Mouse (Mus musculus) liver, embryonic 11.5 days (tissue): ENCODE data around the gene Slc39a9. TPM values are rescaled to one million over a fixed set of nuclear protein-coding genes. Genes with fewer than 3 reads are reported as not detected.

ENCODE experiments used
- ATAC-seq: fragments of 200-750 bp; cut with Nextera tagmentation; replicated peaks from 2 replicates; pipeline ENCODE4 v1.8.0; 2017; ENCODE audit warnings: moderate number of reproducible peaks, mild to moderate bottlenecking, moderate TSS enrichment, moderate library complexity; ENCODE audit not compliant: low FRiP score
- DNase-seq: peaks from one replicate; pipeline ENCODE4 v3.0.0-alpha.2; 2017; ENCODE audit warnings: low spot score
- H3K27ac ChIP-seq: fragments of 300-500 bp; sonication (generic); 2 replicates; pipeline ENCODE4 v1.5.1; 2014; ENCODE audit warnings: mild to moderate bottlenecking, low read depth, low read length, control low read depth
- H3K27me3 ChIP-seq: fragments of 300-500 bp; sonication (generic); replicated peaks from 2 replicates; pipeline ENCODE4 v1.6.1; 2014; ENCODE audit warnings: low read length, mixed read lengths; ENCODE audit not compliant: control insufficient read depth, insufficient read depth
- H3K36me3 ChIP-seq: fragments of 300-500 bp; sonication (generic); 2 replicates; pipeline ENCODE4 v1.6.1; 2014; ENCODE audit warnings: mild to moderate bottlenecking, low read length, moderate library complexity, mixed read lengths; ENCODE audit not compliant: control insufficient read depth, insufficient read depth
- H3K4me1 ChIP-seq: fragments of 300-500 bp; sonication (generic); replicated peaks from 2 replicates; pipeline ENCODE4 v1.6.1; 2014; ENCODE audit warnings: low read length, mixed read lengths; ENCODE audit not compliant: control insufficient read depth, insufficient read depth
- H3K4me2 ChIP-seq: fragments of 300-500 bp; sonication (generic); 2 replicates; pipeline ENCODE4 v1.6.1; 2014; ENCODE audit warnings: mild to moderate bottlenecking, control low read depth, moderate library complexity
- H3K4me3 ChIP-seq: fragments of 300-500 bp; sonication (generic); 2 replicates; pipeline ENCODE4 v1.5.1; 2014; ENCODE audit warnings: low read depth, low read length, control low read depth
- H3K9ac ChIP-seq: fragments of 300-500 bp; sonication (generic); 2 replicates; pipeline ENCODE4 v1.6.1; 2014; ENCODE audit warnings: low read depth, low read length, control low read depth
- H3K9me3 ChIP-seq: fragments of 300-500 bp; sonication (generic); 2 replicates; pipeline ENCODE4 v1.6.1; 2016; ENCODE audit warnings: low read length, inconsistent platforms, mixed read lengths; ENCODE audit not compliant: control insufficient read depth
- WGBS: fragments of 180-500 bp; shearing (Covaris S2); extraction: QIAGEN DNeasy Blood & Tissue Kit; methylation state at CpG from one replicate; pipeline ENCODE4 v1.1.7; 2014; 5-methylcytosine and 5-hydroxymethylcytosine counted together
- polyA plus RNA-seq: library from polyadenylated mRNA; unstranded; fragments of >200 nt; fragmentation: Nextera tagmentation; extraction: Ambion mirVana; gene quantifications from 2 replicates; pipeline ENCODE4 v1.2.1, GENCODE M21; 2014

Slc39a9 gene
- polyA plus RNA-seq, 1 experiment from 2014 or later: 21.4 TPM

DNA sequence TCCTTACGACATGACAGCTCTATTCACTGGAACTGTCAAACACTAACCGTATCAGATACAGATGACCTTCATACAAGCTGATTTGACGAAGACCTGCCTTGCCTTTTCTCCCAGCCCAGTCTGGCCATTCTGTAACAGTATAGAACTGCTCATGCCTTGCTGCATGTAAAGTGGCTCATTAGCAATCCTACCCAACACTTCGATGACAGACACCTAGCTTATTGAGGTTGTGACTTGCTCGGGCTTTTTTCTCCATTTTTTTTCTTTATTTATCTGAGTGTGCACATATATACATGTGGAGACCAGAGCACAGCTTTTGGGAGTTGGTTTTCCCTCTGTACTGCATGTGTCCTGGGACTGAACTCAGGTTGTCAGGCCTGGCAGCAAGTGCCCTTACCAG lies 11.9 kb upstream of the Slc39a9 start:
- Histone ChIP-seq H3K4me1 (no peaks in the 10 kb centered on the region), H3K36me3 (peaks cover 23% of the 10 kb centered on the region)
- WGBS: 85% methylated on average over 5 of the region's 5 CpGs

DNA sequence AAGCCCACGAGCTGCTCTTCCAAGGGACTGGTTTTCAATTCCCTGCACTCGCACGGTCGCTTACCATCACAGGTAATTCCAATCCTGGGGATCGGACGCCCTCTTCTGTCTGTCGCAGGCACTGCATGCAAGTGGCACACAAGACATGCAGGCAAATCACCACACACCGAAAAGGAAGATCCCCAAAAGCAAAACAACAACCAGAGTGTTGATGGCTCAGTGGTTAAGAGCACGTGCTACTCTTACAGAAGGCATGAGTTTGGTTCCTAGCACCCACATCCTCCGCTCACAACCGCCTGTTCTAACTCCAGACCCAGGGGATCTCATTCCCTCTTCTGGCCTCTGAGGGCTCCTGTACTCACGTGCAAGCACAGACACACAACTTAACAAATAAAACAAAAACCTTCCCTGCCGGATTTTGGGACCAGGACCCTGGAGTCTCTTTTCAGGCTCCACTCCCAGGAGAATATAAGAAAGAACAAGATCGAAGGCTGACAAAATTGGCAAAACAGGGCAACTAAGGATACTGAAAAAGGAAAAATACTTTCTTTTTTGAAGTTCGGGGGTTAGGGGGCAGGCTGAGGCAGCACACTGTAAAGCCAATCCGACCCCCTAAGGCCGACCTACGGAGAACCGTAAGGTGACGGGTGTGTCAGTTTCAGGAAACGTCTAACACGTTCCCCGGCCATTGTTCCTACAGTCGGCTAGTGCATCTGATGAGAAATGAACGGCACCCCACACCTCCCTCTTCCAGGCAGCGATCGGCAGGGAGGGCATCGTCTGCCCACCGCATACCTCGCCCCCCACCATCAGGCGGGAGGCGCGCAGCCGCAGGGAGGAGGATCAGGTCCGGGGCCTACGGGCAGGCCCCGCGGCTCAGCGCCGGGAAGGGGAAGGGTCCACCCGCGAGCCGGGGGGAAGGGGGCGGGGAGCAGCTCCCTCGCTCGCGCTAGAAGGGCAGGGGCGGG lies 674 bp upstream of the Slc39a9 start:
- no peaks in the 10 kb centered on the region for H3K27me3 ChIP-seq
- peak overlapping the region; percentile 78 for H3K4me2 ChIP-seq
- peak overlapping the region; percentile 97 for H3K4me3 ChIP-seq
- H3K27ac ChIP-seq: peak overlapping the region; percentile 89
- H3K9ac ChIP-seq: peak overlapping the region; percentile 99
- peak; percentile 83 for DNase-seq
- H3K36me3 ChIP-seq: peaks cover 17% of the 10 kb centered on the region
- WGBS: 2% methylated on average over 47 of the region's 48 CpGs
- H3K9me3 ChIP-seq: no peaks in the 10 kb centered on the region
- H3K4me1 ChIP-seq: peaks cover 25% of the 10 kb centered on the region
- peak; percentile 45 for ATAC-seq

More for the DNA sequence above, 11.9 kb upstream of the Slc39a9 start:
- H3K4me2 ChIP-seq: no peak overlapping the region
- H3K9me3 ChIP-seq: no peaks in the 10 kb centered on the region
- DNase-seq: no peak
- no peak for ATAC-seq
- H3K9ac ChIP-seq: no peak overlapping the region
- H3K27ac ChIP-seq: no peak overlapping the region
- no peaks in the 10 kb centered on the region for H3K27me3 ChIP-seq
- H3K4me3 ChIP-seq: no peak overlapping the region

DNA sequence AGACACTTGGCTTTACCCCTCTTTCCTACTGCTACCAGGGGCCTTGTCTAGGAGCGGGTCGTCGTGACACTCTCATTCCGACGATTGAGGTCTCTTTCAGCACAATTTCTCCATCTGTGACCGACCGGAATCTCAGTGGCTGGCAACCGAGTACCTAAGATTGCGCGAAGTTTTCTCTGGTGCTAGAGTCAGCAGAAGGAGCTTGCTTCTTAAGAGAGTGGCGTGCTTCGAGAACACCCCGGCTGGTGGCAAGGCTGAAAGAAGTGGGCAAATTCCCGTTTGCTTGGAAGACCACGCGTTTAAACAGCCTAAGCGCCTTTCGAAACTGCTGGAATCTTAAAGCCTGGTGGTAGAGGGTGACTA lies 804 bp downstream of the Slc39a9 start:
- DNase-seq (no peak), ATAC-seq (no peak; the same call in 1 of the 2 replicates)
- WGBS: 7% methylated on average over 18 of the region's 18 CpGs
- Histone ChIP-seq H3K36me3 (peaks cover 7% of the 10 kb centered on the region), H3K9me3 (no peaks in the 10 kb centered on the region), H3K9ac (peak overlapping the region; percentile 99), H3K27me3 (no peaks in the 10 kb centered on the region), H3K4me1 (peaks cover 25% of the 10 kb centered on the region), H3K4me2 (peak overlapping the region; percentile 78), H3K4me3 (peak overlapping the region; percentile 97), H3K27ac (peak overlapping the region; percentile 89; the same call in 1 of the 2 replicates)

DNA sequence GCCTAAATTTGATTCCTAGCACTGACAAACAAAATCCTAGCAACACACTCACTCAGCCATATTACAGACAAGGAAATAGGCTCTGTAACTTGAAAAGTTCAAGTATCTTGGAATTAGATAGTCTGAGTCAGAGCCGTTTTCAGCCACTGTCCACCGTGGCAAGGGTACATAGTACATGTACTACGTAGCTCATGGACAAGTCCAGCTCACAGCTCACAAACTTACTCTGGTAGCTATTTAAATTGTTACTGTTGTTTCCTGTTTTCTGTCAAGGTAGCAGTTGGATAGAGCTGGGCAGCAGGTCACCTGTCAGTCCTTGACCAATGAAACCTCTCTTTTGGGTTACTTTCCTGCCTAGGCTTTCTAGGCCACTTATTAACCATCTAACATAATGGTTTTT lies 2.7 kb downstream of the Slc39a9 start:
- Histone ChIP-seq H3K4me2 (peak overlapping the region; percentile 78), H3K9me3 (no peaks in the 10 kb centered on the region), H3K27me3 (no peaks in the 10 kb centered on the region), H3K4me3 (peak overlapping the region; percentile 6; the same call in 1 of the 2 replicates), H3K9ac (no peak overlapping the region), H3K4me1 (peaks cover 25% of the 10 kb centered on the region), H3K27ac (no peak overlapping the region), H3K36me3 (no peaks in the 10 kb centered on the region; the same call in 1 of the 2 replicates)
- DNase-seq (no peak), ATAC-seq (no peak)
- 97% methylated on average over 3 of the region's 3 CpGs for WGBS

DNA sequence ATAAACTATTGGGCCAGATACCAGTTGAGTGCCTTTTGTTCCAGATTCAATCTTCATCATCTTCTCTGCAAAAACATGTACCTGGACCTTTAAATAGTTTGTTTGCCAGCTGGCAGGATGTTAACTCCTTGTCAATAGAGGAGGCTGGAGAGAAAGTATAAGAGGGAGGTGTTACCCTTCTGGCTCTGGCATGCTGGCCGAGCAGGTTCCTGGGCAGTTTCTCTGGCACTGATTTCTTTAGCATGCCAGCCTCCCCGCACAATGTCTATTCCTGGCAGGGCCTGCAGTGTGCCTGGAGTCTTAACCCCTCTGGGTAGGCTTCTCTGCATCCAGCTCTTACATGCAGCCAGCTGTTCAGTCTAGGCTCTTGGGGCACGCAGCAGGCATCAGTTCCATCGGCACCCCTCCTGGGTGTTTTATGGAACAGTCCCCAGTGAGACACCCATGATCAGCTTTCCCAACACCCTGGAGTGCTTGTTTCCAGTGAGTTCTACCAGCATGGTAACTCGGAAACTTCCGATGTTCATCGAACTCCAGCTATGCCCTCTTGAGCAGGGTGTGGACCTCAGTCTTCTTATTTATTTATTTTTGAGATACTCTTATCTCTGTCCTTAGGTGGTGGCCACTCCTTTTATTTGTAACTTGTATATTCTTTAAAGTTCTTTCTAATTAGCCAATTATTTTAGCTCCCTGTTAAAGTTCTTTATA lies 10.4 kb downstream of the Slc39a9 start:
- H3K36me3 ChIP-seq: no peaks in the 10 kb centered on the region; the same call in 1 of the 2 replicates
- no peak overlapping the region for H3K4me2 ChIP-seq
- DNase-seq: no peak
- ATAC-seq: no peak
- no peak overlapping the region for H3K27ac ChIP-seq
- H3K4me1 ChIP-seq: peaks cover 5% of the 10 kb centered on the region; the same call in 1 of the 2 replicates
- H3K27me3 ChIP-seq: no peaks in the 10 kb centered on the region
- H3K9me3 ChIP-seq: no peaks in the 10 kb centered on the region
- H3K9ac ChIP-seq: no peak overlapping the region
- WGBS: 89% methylated on average over 7 of the region's 7 CpGs
- H3K4me3 ChIP-seq: no peak overlapping the region

DNA sequence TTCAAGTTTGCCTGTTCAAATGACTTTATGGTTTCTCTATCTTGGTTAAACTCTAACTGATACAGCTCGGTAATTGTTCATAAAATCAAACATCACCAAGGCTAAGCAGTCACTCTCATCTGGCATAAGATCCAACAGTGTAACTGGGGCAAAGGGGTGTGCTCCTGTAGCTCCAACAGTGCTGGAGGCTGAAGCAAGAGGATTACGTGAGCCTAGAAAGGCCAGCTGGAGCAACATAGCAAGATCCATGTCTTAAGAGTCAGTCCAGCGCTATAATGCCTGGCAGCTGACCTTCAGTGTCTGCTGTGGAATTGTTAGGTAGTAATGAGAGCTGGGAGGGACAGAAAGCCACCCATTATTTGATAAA lies 11.0 kb downstream of the Slc39a9 start:
- Histone ChIP-seq H3K4me1 (peaks cover 5% of the 10 kb centered on the region; the same call in 1 of the 2 replicates), H3K36me3 (no peaks in the 10 kb centered on the region; the same call in 1 of the 2 replicates), H3K4me3 (no peak overlapping the region), H3K9me3 (no peaks in the 10 kb centered on the region), H3K4me2 (no peak overlapping the region), H3K27me3 (no peaks in the 10 kb centered on the region), H3K9ac (no peak overlapping the region), H3K27ac (no peak overlapping the region)
- DNase-seq (no peak), ATAC-seq (no peak)
- 90% methylated on average over 3 of the region's 3 CpGs for WGBS

DNA sequence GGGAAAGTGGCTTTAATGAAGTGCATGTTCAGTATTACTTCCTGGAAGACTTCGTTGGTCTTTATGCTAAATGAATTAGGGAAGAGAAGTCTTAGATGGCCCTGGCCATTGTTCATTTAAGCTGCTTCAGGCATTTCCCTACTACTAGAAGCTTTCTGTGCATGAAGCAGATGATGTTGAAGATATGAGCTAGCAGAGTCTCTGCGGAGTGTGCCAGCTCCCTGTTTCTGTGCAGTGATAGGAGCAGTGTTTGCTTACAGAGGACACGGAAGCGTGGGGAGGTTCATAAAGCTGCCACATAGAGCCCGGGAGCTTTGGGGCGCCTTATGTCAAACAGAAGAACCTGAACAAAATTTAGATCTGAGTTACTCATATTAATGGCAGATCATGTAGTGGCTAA lies 15.0 kb downstream of the Slc39a9 start:
- Histone ChIP-seq H3K27me3 (no peaks in the 10 kb centered on the region), H3K36me3 (no peaks in the 10 kb centered on the region), H3K27ac (no peak overlapping the region), H3K4me2 (no peak overlapping the region), H3K4me3 (no peak overlapping the region), H3K9me3 (no peaks in the 10 kb centered on the region), H3K4me1 (peaks cover 5% of the 10 kb centered on the region; the same call in 1 of the 2 replicates), H3K9ac (no peak overlapping the region)
- DNase-seq (no peak), ATAC-seq (no peak)
- WGBS: 74% methylated on average over 6 of the region's 6 CpGs

DNA sequence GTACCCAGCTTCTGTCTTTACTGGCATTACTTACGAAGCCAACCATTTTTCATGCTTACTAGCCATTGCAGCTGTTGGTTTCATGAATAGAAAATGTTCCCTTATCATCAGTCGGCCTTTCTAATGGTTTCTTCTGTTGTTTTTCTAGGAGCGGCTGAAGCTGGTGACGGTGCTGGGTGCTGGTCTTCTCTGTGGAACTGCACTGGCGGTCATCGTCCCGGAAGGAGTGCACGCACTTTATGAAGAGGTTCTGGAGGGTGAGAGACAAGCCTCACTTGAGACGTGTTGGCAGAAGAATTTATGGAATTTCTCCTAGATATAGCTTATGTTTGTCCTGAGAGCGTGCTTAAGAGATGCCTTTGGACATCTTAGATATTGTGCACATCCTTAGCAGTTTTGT lies 18.6 kb downstream of the Slc39a9 start:
- H3K36me3 ChIP-seq: peaks cover 6% of the 10 kb centered on the region

More for the DNA sequence above, 18.6 kb downstream of the Slc39a9 start:
- no peaks in the 10 kb centered on the region; the same call in 1 of the 2 replicates for H3K4me1 ChIP-seq
- H3K9me3 ChIP-seq: no peaks in the 10 kb centered on the region
- no peak overlapping the region for H3K9ac ChIP-seq
- no peak overlapping the region for H3K27ac ChIP-seq
- no peak overlapping the region for H3K4me2 ChIP-seq
- ATAC-seq: no peak
- DNase-seq: no peak
- WGBS: 89% methylated on average over 10 of the region's 10 CpGs
- H3K4me3 ChIP-seq: no peak overlapping the region
- H3K27me3 ChIP-seq: no peaks in the 10 kb centered on the region
